Mouse (Mus musculus) megakaryocyte, embryonic 14.5 days (primary cell): ENCODE measurements around the gene Gm20388.

Source experiments
- FLI1 ChIP-seq: IDR thresholded peaks from 2 replicates; pipeline ENCODE4 v1.6.1; 2012; ENCODE audit warnings: low read length, inconsistent platforms, mixed read lengths
- GATA1 ChIP-seq: IDR thresholded peaks from 3 replicates; pipeline ENCODE4 v1.6.1; 2012; ENCODE audit warnings: mixed read lengths, low read length, inconsistent platforms, borderline replicate concordance

DNA sequence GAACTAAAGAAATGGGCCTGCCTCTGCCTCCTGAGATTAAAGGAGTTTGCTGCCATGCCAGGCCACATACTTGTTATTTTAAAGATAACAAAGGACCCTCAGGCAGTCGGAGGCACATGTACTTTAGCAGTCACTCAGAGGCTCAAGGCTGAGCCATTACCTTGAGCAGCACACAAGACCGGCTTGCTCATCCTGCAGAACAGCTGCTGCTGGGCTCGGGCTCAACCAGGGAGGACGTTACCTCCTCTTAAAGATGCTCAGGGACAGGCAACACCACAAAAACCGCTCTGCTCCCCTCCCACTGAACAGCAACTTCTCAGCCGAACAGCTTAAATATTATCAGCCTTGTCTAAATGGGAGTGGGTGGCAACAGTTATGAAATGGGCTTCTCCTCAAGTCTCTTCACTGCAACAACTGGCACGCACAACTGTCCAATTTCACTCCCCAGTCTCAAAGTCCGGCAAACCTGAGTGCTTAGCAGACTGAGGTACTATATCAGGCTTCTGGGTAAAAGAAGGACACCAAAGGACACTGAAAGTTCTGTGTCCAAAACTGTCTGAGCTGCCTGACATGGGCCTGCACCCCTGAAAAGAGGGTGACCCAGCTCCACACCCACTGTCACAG lies 2991.4 kb downstream of the Gm20388 start:
- no peak for TF ChIP-seq GATA1
- no peak for TF ChIP-seq FLI1
